Mouse (Mus musculus) cerebellum, adult 2 months (tissue): ENCODE measurements at regions not wholly inside any gene's neighbourhood (a gene's known extent, or its start where the extent isn't known, plus 50 kb on each side); places are given as distances from the start of the nearest gene placed in this dataset.

Experiments
- CTCF ChIP-seq: fragments of 200-500 bp; IDR thresholded peaks from 2 replicates; pipeline ENCODE4 v1.5.1; 2011; ENCODE audit warnings: low read depth, mild to moderate bottlenecking, control low read depth, low read length, moderate library complexity, borderline replicate concordance; ENCODE audit not compliant: insufficient read depth
- POLR2A ChIP-seq: fragments of 200-500 bp; IDR thresholded peaks from 2 replicates; pipeline ENCODE4 v1.6.1; 2011; ENCODE audit warnings: low read length, control low read depth, borderline replicate concordance; ENCODE audit not compliant: insufficient read depth

DNA sequence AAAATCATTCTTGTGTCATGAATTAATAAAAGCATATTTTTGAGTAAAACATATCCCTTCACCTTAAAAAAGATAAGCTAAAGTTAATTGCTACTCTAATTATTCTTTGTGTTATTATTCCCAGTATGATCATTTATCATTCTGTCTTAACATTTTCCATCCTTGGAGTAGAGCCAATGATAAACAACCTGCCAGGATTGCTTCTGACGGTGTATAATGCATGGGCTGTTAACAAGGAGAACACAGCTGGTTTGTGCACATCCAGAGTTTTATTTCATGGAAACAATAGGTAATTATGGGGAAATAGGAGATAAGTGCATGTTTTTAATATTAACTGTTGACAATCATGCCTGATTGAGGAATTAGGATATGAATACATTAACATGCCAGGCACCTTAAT lies 226.8 kb upstream of the Mdga2 start:
- no peak for TF ChIP-seq CTCF
- no peak for TF ChIP-seq POLR2A
